Mouse (Mus musculus) common myeloid progenitor, adult 5-6 weeks (primary cell): ENCODE measurements around the gene Hdac2. TPM values are rescaled to one million over a fixed set of nuclear protein-coding genes. Genes with fewer than 3 reads are reported as not detected.

Experiments used
- total RNA-seq: library from RNA; stranded (forward); fragments of 200-1000, 187-1606 nt; gene quantifications from 2 replicates; pipeline ENCODE4 v1.2.3, GENCODE M21; 2017

The Hdac2 gene
- total RNA-seq, 1 experiment from 2014 or later, result 211 TPM

Other genes starting within 250 kb of the Hdac2 start
- gene Marcks, start 164.4 kb downstream of the Hdac2 start, total RNA-seq, result 10.3 and 17.0 TPM in 2 replicates